Mouse (Mus musculus): Measurements from ENCODE around the gene Cd44. TPM values are rescaled to one million over a fixed set of nuclear protein-coding genes. Genes with fewer than 3 reads are reported as not detected.

Cd44 gene
- total RNA-seq, 2 experiments from 2014 or later, result 4.1 to 5.2 TPM

DNA sequence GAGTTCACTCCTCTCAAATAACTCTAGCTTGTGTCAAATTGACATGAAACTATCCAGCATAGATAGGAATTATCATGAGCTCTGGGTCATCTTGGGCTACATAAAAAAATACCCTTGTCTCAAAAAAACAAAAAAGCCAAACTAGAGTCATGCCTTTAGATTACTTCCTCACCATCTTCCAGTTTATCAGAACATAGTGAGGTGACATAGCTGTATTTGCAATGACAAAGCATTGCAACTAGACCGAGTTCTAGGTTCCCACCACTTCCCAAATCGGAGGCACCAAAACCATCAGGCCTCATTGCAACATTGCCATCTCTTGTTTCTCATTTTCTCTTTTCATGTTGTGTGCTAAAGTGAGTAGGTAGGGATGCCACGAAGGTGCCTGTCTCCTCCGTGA is 24.0 kb downstream of the Cd44 start:
- no peak for DNase-seq (ENCODE audit: low spot score in 2 of 2)
- intact Hi-C loops (cut with DNase I), result no loop called here

DNA sequence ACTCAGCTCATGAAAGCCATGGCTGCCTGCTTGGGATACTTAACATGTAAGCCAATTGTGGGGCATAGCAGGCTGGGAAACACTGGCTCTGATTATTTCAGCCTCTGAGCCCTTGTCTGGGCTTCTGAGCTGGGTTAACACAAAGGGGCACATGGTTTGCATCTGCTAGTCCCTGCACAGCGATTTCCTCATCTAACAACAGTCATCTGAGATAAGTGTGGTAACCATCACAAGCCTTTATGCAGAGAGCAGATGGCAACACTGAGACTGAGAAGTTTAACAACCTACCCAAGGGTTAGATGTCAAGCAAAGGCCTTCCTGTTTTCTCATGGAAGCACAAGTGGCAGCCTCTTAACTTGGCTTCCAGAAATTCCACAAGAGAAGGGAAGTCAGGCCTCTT is 25.3 kb downstream of the Cd44 start:
- DNase-seq (ENCODE audit: low spot score in 2 of 2), result no peak
- intact Hi-C loops (cut with DNase I), result no loop called here

DNA sequence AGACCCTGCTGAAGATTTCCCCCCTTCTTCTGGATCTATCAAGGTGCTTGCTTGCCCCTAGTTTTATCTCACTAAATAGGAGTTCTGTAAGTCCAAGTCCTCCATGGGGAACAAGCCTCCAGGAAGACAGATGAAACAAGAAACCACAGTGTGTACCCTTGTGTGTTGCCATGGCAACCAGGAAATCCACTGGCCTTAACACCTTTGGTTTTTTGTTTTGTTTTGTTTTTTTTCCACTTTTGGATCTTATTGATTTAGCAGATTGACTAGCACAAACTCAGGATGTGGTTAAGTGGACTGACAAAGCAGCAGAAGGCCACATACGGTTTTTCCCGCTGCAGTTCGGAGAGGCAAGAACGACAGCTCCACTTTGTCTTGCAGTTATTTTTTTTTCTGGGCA is 27.6 kb downstream of the Cd44 start:
- no peak for DNase-seq (ENCODE audit: low spot score in 2 of 2)
- intact Hi-C loops (cut with DNase I), result no loop called here

- intact Hi-C loops (cut with DNase I), result no loop called here
- no peak for DNase-seq (ENCODE audit: low spot score in 2 of 2)
Observed at GRCm38 (mm10) chr2:102873194-102873593, 28.3 kb downstream of the Cd44 start.

- intact Hi-C loops (cut with DNase I), result no loop called here
- DNase-seq (ENCODE audit: low spot score in 2 of 2), result no peak
Observed at GRCm38 (mm10) chr2:102872436-102872835, 29.0 kb downstream of the Cd44 start.

DNA sequence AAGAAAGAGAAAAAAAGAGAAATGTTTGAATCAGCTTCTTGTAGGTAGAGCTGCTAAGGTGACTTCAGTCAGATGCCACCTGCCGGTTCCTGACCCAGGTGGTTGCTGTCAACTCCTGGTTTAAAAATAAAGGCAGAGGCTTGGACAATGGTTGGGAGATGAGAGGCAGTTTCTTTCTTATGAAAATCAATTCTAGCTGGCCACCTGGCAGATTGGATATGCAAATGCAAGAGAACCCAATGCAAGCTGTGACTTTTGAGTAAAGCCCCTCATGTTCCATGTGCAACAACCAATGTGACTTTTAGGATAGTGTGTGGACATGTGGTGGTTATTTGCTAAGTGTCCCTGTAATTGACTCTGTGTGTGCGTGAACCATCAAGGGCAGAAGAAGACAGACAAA is 33.0 kb downstream of the Cd44 start:
- intact Hi-C loops (cut with DNase I), result no loop called here
- no peak for DNase-seq (ENCODE audit: low spot score in 2 of 2)

DNA sequence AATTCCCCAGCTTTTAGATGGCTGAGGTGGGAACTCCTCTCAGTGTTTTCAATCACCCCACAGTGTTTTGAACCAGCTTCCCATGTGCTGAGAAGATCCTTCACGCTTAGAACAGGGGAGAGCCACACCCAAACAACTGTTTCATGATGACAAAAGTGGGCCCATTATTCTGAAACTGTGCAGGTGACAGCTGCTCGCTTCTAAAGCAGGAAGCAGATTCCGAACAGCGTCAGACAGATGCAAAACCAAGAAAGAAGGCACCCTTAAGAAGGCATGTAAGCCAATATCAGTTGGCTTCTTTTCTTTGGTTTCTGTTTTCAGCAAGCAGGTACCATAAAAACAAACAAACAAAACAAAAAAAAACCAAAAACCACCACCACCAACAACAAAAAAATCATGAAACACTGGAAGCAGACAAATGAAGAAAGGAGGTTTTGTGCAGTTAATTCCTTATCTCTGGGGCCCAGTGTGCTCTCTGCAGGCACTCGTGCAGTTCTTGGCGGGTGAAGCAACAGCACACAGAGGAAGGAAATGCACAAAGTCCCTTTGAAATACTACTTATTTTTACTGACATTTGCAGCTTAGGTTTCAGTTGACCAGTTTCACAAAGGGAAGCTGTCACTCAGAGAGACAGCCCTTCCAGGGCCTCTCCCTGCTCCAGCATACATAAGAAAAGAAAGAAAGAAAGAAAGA is 33.9 kb downstream of the Cd44 start:
- intact Hi-C loops (cut with DNase I), result no loop called here
- DNase-seq (ENCODE audit: low spot score in 2 of 2), result no peak

- intact Hi-C loops (cut with DNase I), result no loop called here
Observed at GRCm38 (mm10) chr2:102866594-102866993, 34.9 kb downstream of the Cd44 start.

GRCm38 (mm10) chr2:102865354-102865752 is 36.1 kb downstream of the Cd44 start:
- no peak for DNase-seq (ENCODE audit: low spot score in 2 of 2)
- intact Hi-C loops (cut with DNase I), result no loop called here

More at GRCm38 (mm10) chr2:102866594-102866993, 34.9 kb downstream of the Cd44 start:
- no peak for DNase-seq (ENCODE audit: low spot score in 2 of 2)

GRCm38 (mm10) chr2:102864695-102865353 is 36.6 kb downstream of the Cd44 start:
- intact Hi-C loops (cut with DNase I), result no loop called here
- DNase-seq (ENCODE audit: low spot score in 2 of 2), result no peak

DNA sequence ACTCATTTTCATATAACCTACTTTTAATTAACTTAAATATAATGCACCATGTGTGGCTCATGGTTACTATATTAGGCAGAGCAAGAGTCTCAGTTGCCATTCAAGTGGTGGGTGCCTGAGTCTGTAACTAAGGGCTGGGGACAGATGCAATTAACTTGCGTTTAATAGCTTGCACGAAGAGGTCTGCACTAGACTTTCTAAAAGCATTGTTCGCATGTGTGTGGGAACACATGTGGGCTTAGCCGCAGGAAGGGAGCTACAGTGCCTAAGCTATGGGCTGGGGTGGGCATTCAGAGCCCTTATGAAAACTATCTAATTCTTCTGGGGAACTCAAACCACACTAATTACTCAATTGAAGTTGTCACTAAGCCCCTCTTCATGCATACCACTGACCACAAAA is 37.4 kb downstream of the Cd44 start:
- intact Hi-C loops (cut with DNase I), result no loop called here

DNA sequence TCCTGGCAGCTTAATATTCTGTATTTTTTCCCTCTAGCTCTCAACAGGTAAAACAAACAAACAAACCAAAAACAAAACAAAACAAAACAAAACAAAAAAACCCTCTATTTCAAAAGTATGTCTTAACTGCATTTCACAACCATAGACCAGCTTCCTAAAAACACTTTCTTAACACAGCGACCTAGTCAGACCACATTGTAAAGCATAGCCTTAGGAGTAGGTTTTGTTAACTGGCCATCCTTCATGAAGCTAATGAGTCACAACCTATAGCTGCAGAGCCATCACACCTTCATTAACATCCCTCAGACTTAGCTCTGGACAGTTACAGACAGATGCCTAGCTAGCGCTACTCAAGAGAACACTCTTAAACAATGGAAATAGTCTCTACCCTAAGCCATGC is 37.9 kb downstream of the Cd44 start:
- intact Hi-C loops (cut with DNase I), result no loop called here

More for the DNA sequence above, 37.4 kb downstream of the Cd44 start:
- no peak for DNase-seq (ENCODE audit: low spot score in 2 of 2)

DNA sequence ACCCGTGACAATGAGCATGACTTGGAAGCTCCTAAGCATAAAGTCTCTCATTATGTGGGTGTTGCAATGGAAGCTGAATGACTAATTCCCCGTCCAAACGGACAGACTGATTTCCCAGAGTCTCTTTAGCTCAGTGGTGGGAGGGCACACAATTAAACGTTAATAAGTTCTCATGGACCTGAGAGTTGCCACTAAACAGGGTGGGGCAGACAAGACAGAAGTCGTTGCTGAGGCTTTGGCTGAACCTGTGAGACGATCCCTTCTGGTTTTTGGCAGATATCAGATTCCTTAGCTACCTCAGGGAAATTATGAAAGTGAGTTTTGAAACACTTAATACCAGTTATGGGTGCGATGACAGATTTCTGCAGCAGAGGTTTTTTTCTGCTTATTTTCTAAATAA is 38.8 kb downstream of the Cd44 start:
- DNase-seq (ENCODE audit: low spot score in 2 of 2), result no peak
- intact Hi-C loops (cut with DNase I), result no loop called here

More for the DNA sequence above, 37.9 kb downstream of the Cd44 start:
- DNase-seq (ENCODE audit: low spot score in 2 of 2), result no peak

DNA sequence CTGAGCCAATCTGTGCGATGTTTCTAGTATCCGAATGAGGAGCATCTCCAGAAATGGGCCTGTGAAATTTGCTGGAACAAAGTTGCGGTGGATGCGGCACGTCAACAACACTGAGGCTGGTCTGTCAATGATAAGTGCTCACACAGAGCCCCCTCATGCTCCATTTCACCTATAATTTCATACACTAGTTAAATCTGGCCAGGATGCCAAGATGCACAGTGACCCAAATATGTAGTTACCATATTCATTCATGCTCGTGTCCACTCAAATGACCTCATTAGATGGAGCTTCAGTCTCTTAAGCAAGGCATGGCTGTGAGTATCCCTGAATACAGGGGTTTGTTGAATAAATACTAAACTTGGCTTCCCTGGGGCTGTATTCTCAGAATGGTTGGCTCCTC is 43.2 kb downstream of the Cd44 start:
- intact Hi-C loops (cut with DNase I), result no loop called here
- no peak for DNase-seq (ENCODE audit: low spot score in 2 of 2)

DNA sequence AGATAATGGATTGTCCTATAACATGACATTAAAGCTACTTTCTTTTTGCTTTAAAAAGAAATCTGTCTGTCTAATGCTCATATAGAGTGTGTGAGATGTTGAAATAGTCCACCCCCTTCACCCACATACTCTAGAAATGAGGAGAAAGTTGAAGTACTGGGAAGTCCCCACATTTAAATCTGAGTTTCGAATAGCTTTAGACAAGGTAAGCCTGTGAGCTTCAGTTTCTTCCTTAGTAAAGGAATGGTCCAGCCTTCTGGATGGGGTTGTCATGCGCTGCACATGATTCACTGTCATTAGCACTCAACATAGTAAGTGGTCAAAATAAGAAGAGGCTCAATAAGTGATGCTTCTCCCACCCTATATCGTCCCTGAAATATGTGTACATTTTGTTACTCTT is 48.2 kb downstream of the Cd44 start:
- intact Hi-C loops (cut with DNase I), result no loop called here
- no peak for DNase-seq (ENCODE audit: low spot score in 2 of 2)

GRCm38 (mm10) chr2:102851936-102852477 is 49.5 kb downstream of the Cd44 start:
- no peak for DNase-seq (ENCODE audit: low spot score in 2 of 2)
- intact Hi-C loops (cut with DNase I), result no loop called here

DNA sequence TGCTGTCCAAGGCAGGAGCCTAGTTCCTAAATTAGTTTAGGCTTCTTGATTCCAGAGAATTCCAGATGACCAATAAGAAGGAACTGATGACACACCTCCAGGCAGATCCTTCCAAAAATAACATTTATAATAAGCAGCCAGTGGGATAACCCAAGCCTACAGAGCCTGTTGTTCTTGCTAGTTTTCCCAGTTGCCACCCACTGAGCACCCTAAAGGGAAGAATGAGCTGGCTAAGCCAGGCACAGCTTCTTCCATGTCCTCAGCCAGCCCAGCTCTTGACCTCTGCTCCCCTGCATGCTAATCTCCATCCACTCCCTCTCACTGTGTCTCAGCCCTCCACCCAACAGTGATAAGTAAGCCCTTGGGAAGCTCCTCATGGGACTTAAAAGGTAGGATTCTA is 51.4 kb downstream of the Cd44 start:
- peak in 1 of 2 experiments; percentile 8 for DNase-seq (ENCODE audit: low spot score in 2 of 2)
- intact Hi-C loops (cut with DNase I), result no loop called here

- DNase-seq (ENCODE audit: low spot score in 2 of 2), result no peak
- intact Hi-C loops (cut with DNase I), result no loop called here
Observed at GRCm38 (mm10) chr2:102848811-102849433, 52.5 kb downstream of the Cd44 start.

DNA sequence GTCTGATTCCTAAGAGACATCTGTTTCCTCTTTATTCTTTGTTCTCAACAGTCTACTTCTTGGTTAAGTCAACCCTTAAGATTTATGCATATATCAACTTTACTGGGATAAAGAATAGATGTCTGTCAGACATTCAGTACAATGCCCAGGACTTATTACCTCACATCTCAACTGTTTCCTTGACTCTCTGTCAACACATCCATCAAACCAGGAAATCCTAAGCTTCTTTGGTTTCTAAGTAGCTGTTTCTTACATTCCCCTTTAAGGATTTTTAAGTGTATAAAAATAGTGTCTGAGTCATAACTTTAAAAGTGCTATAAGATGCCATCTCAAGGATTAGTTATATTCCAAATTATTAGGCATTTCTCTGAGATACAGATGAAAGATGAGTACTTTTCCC is 60.2 kb downstream of the Cd44 start:
- intact Hi-C loops (cut with DNase I), result no loop called here
- no peak for DNase-seq (ENCODE audit: low spot score in 2 of 2)

DNA sequence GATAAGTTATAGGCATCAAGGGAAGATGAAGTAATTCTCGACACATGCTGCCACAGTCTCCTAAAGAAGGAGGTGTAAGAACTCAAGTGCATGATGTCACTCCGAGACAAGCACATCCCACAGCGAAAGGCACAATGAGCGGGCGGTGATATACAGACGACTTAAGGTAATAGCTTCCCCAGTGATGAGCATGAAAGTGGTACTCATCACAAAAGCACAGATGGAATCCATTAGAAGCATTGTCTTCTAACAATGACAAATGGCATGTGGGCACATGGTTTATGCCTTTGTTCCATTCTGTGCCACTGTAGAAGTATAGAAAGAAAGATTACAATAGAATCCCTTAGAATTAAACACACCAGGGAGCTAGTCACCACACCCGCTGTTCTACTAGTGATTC is 63.3 kb downstream of the Cd44 start:
- peak in 1 of 2 experiments; percentile 38 for DNase-seq (ENCODE audit: low spot score in 2 of 2)
- intact Hi-C loops (cut with DNase I), result no loop called here

- intact Hi-C loops (cut with DNase I), result no loop called here
- peak in 1 of 2 experiments; percentile 11 for DNase-seq (ENCODE audit: low spot score in 2 of 2)
Observed at GRCm38 (mm10) chr2:102831547-102831946, 69.9 kb downstream of the Cd44 start.
